Mouse (Mus musculus) erythroblast, embryonic 14.5 days (primary cell): ENCODE data around the gene P2ry6.

ENCODE experiments used
- GATA1 ChIP-seq: IDR thresholded peaks from 2 replicates; pipeline ENCODE4 v1.6.1; 2012; ENCODE audit warnings: low read length, inconsistent platforms, mixed read lengths
- TAL1 ChIP-seq: IDR thresholded peaks from 3 replicates; pipeline ENCODE4 v1.6.1; 2012; ENCODE audit warnings: low read length, inconsistent platforms, mixed read lengths

GRCm38 (mm10) chr7:100984452-100985395 lies 10.3 kb upstream of the P2ry6 start:
- TF ChIP-seq GATA1 (no peak), TAL1 (no peak)
